Mouse (Mus musculus): ENCODE data around the gene Ep400. TPM values are rescaled to one million over a fixed set of nuclear protein-coding genes. Genes with fewer than 3 reads are reported as not detected.
"Not testable (repeated sequence)": the region's sequence is repeated elsewhere in the genome, so short reads cannot be mapped to it uniquely, and the experiment has no call there.

Gene Ep400
- total RNA-seq, 2 experiments from 2014 or later: 64.1 to 67.5 TPM

GRCm38 (mm10) chr5:110779276-110779997, 8.9 kb upstream of the Ep400 start:
- no peak for DNase-seq

GRCm38 (mm10) chr5:110778263-110778662, 7.7 kb upstream of the Ep400 start:
- DNase-seq: no peak

- no peak for DNase-seq
Observed at GRCm38 (mm10) chr5:110776141-110776540, 5.6 kb upstream of the Ep400 start.

GRCm38 (mm10) chr5:110774511-110774910, 4.0 kb upstream of the Ep400 start:
- DNase-seq: no peak

GRCm38 (mm10) chr5:110772945-110773344, 2.4 kb upstream of the Ep400 start:
- not testable (repeated sequence) for DNase-seq

GRCm38 (mm10) chr5:110770031-110770445, 479 bp downstream of the Ep400 start:
- no peak for DNase-seq

GRCm38 (mm10) chr5:110769272-110769671, 1.2 kb downstream of the Ep400 start:
- DNase-seq: no peak

GRCm38 (mm10) chr5:110763890-110764289, 6.6 kb downstream of the Ep400 start:
- no peak for DNase-seq

- no peak for DNase-seq
Observed at GRCm38 (mm10) chr5:110745021-110745420, 25.5 kb downstream of the Ep400 start.

GRCm38 (mm10) chr5:110739496-110740275, 30.8 kb downstream of the Ep400 start:
- DNase-seq: no peak

- no peak for DNase-seq
Observed at GRCm38 (mm10) chr5:110735606-110736005, 34.9 kb downstream of the Ep400 start.

- no peak for DNase-seq
Observed at GRCm38 (mm10) chr5:110733231-110733823, 37.2 kb downstream of the Ep400 start.

- DNase-seq: no peak
Observed at GRCm38 (mm10) chr5:110731227-110731626, 39.3 kb downstream of the Ep400 start.

- DNase-seq: no peak
Observed at GRCm38 (mm10) chr5:110727850-110728249, 42.7 kb downstream of the Ep400 start.

- DNase-seq: no peak
Observed at GRCm38 (mm10) chr5:110723543-110723942, 47.0 kb downstream of the Ep400 start.

GRCm38 (mm10) chr5:110721463-110721862, 49.1 kb downstream of the Ep400 start:
- not testable (repeated sequence) for DNase-seq

- no peak for DNase-seq
Observed at GRCm38 (mm10) chr5:110711455-110711854, 59.1 kb downstream of the Ep400 start.

GRCm38 (mm10) chr5:110709256-110709655, 61.3 kb downstream of the Ep400 start:
- DNase-seq: no peak

GRCm38 (mm10) chr5:110704004-110704403, 66.5 kb downstream of the Ep400 start:
- no peak for DNase-seq

GRCm38 (mm10) chr5:110698617-110699016, 71.9 kb downstream of the Ep400 start:
- DNase-seq: no peak

GRCm38 (mm10) chr5:110682041-110682440, 88.5 kb downstream of the Ep400 start:
- no peak for DNase-seq

GRCm38 (mm10) chr5:110665486-110666121, 104.9 kb downstream of the Ep400 start:
- DNase-seq: no peak

GRCm38 (mm10) chr5:110664750-110665269, 105.7 kb downstream of the Ep400 start:
- DNase-seq: no peak
